Mouse (Mus musculus) NIH3T3 (cell line): ENCODE measurements around the gene Ak2.

Experiments used
- DNase-seq: peaks from one replicate; pipeline ENCODE4 v3.0.0-alpha.2; 2012; ENCODE audit warnings: low read depth

Gene Ak2

GRCm38 (mm10) chr4:128974677-128975076 lies 17.1 kb upstream of the Ak2 start:
- no peak for DNase-seq

GRCm38 (mm10) chr4:128976577-128976976 lies 15.2 kb upstream of the Ak2 start:
- DNase-seq, result peak; percentile 50

GRCm38 (mm10) chr4:128977217-128977616 lies 14.5 kb upstream of the Ak2 start:
- no peak for DNase-seq

GRCm38 (mm10) chr4:128978634-128979033 lies 13.1 kb upstream of the Ak2 start:
- DNase-seq, result no peak

- no peak for DNase-seq
Observed at GRCm38 (mm10) chr4:128980890-128981832, 10.6 kb upstream of the Ak2 start.

- DNase-seq, result no peak
Observed at GRCm38 (mm10) chr4:128981833-128982180, 10.0 kb upstream of the Ak2 start.

- peak; percentile 43 for DNase-seq
Observed at GRCm38 (mm10) chr4:128983151-128983550, 8.6 kb upstream of the Ak2 start.

- no peak for DNase-seq
Observed at GRCm38 (mm10) chr4:128983656-128984055, 8.1 kb upstream of the Ak2 start.

GRCm38 (mm10) chr4:128984600-128984999 lies 7.2 kb upstream of the Ak2 start:
- DNase-seq, result no peak

GRCm38 (mm10) chr4:128988911-128989310 lies 2.8 kb upstream of the Ak2 start:
- DNase-seq, result no peak

GRCm38 (mm10) chr4:128989678-128990077 lies 2.1 kb upstream of the Ak2 start:
- no peak for DNase-seq

GRCm38 (mm10) chr4:128992176-128992575 lies 418 bp downstream of the Ak2 start:
- DNase-seq, result no peak

GRCm38 (mm10) chr4:128993025-128993662 lies 1.4 kb downstream of the Ak2 start:
- DNase-seq, result peak; percentile 99

- peak; percentile 84 for DNase-seq
Observed at GRCm38 (mm10) chr4:128993675-128994074, 1.9 kb downstream of the Ak2 start.

- no peak for DNase-seq
Observed at GRCm38 (mm10) chr4:128995238-128995637, 3.5 kb downstream of the Ak2 start.

- no peak for DNase-seq
Observed at GRCm38 (mm10) chr4:128997258-128997657, 5.5 kb downstream of the Ak2 start.

GRCm38 (mm10) chr4:128998401-128998800 lies 6.6 kb downstream of the Ak2 start:
- no peak for DNase-seq

GRCm38 (mm10) chr4:129000786-129001185 lies 9.0 kb downstream of the Ak2 start:
- DNase-seq, result no peak

- no peak for DNase-seq
Observed at GRCm38 (mm10) chr4:129003720-129004119, 12.0 kb downstream of the Ak2 start.

- DNase-seq, result no peak
Observed at GRCm38 (mm10) chr4:129008006-129008519, 16.3 kb downstream of the Ak2 start.

- no peak for DNase-seq
Observed at GRCm38 (mm10) chr4:129008672-129009071, 16.9 kb downstream of the Ak2 start.

GRCm38 (mm10) chr4:129009521-129009920 lies 17.8 kb downstream of the Ak2 start:
- DNase-seq, result no peak

GRCm38 (mm10) chr4:129011604-129012121 lies 19.9 kb downstream of the Ak2 start:
- DNase-seq, result peak; percentile 97
